Mouse (Mus musculus) erythroblast, adult 5-6 weeks (primary cell): ENCODE results near the gene Mcm2. TPM values are rescaled to one million over a fixed set of nuclear protein-coding genes. Genes with fewer than 3 reads are reported as not detected.

Experiments
- ATAC-seq: replicated peaks from 2 replicates; pipeline ENCODE4 v1.8.0; 2016; ENCODE audit warnings: moderate number of reproducible peaks, mild to moderate bottlenecking, moderate TSS enrichment, inconsistent platforms; ENCODE audit not compliant: poor library complexity, low FRiP score, severe bottlenecking
- total RNA-seq, 2 experiments: library from RNA; stranded (forward) in 1 of 2; stranded (reverse) in 1 of 2; fragments of 150-400 nt in 1 of 2; fragments of 200-764, 138-1000 nt in 1 of 2; gene quantifications; 2 replicates each; pipeline versions ENCODE4 v1.2.3 to v1.2.4; 2015 to 2017; ENCODE audit warnings: low replicate concordance in 2 of 2

Mcm2 gene
- total RNA-seq, 2 experiments from 2014 or later = 30.6 to 78.5 TPM

DNA sequence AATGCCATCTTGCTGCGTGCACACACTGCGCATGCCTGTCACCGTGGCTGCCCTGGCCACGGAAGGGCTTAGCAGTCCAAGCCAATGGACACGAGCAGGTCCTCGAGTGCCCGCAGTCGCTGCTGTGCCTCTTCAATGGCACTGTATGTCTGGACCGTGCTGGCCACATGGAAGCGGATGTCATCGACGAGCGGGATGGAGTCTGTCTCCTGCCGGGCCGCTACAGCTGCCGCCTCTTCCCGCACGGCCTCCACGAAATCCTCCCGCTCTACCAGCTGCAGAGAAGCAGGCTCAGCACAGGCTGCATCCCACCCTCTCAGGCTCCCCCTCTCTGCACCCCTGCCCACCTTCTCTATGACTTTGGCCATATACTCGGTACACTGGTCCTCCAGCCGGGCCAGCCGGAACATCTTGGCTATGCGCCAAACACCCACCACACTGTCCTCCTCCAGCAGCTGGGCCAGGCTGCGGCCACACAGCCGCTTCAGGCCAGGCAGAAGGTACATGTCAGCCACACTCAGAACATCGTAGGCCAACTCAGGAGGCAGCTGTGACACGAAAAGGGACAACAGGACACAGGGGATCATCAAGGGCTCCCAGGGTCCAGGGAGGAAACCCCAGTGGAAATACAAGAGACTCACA, 62.3 kb downstream of the Mcm2 start:
- no peak for ATAC-seq

DNA sequence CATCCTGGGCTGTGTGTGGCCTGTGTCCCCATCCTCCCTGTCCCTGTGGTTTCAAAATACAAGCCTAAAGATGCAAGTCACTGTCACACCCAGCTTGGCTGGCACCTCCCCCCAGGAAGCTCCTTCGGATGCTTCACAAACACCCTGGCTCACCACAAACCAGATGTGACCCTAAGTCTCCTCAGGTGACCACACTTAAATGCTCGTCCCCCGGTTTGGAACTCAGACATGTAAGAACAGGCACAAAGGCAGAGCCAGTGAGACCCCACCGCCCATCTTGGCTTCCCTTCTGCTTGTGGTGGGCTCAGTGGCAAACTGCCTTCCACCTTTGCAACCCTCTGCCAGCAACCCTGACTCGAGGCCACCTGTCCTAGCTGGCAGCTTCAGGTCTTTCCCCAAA, 63.5 kb downstream of the Mcm2 start:
- ATAC-seq = peak; percentile 84

Other genes with a start within 250 kb of the Mcm2 start
- gene Mgll, start 174.4 kb downstream of the Mcm2 start, total RNA-seq (2015; ENCODE audit: low replicate concordance) = 29.8 and 41.2 TPM in 2 replicates
- gene Mgll, start 174.4 kb downstream of the Mcm2 start, total RNA-seq (2017; ENCODE audit: low replicate concordance) = 44.1 and 78.5 TPM in 2 replicates
- gene Abtb1, start 56.8 kb downstream of the Mcm2 start, total RNA-seq (2015; ENCODE audit: low replicate concordance) = 78.6 and 90.1 TPM in 2 replicates
- 218 and 344 TPM in 2 replicates for gene Abtb1, start 56.8 kb downstream of the Mcm2 start, total RNA-seq (2017; ENCODE audit: low replicate concordance)
- not detected in 2 replicates for gene Podxl2, start 23.7 kb downstream of the Mcm2 start, total RNA-seq (2015; ENCODE audit: low replicate concordance)
- gene Podxl2, start 23.7 kb downstream of the Mcm2 start, total RNA-seq (2017; ENCODE audit: low replicate concordance) = not detected in 2 replicates
- gene Tpra1, start 3.5 kb upstream of the Mcm2 start, total RNA-seq (2015; ENCODE audit: low replicate concordance) = 112 and 136 TPM in 2 replicates
- gene Tpra1, start 3.5 kb upstream of the Mcm2 start, total RNA-seq (2017; ENCODE audit: low replicate concordance) = 210 and 272 TPM in 2 replicates